Mouse (Mus musculus) forebrain, embryonic 10.5 days (tissue): Measurements from ENCODE around the gene Hnrnpd. TPM values are rescaled to one million over a fixed set of nuclear protein-coding genes. Genes with fewer than 3 reads are reported as not detected.
A peak's percentile ranks its signal among the peaks of the same experiment; 100 is the strongest.

ENCODE experiments used
- DNase-seq: peaks from one replicate; pipeline ENCODE4 v3.0.0-alpha.2; 2017; ENCODE audit warnings: low spot score; ENCODE audit errors: extremely low spot score
- H3K27ac ChIP-seq: fragments of 300-500 bp; sonication (generic); 2 replicates; pipeline ENCODE4 v1.5.1; 2016; ENCODE audit warnings: mild to moderate bottlenecking
- H3K27me3 ChIP-seq: fragments of 300-500 bp; sonication (generic); 2 replicates; pipeline ENCODE4 v1.6.1; 2016; ENCODE audit warnings: mild to moderate bottlenecking; ENCODE audit not compliant: poor library complexity, severe bottlenecking
- H3K36me3 ChIP-seq: fragments of 300-500 bp; sonication (generic); replicated peaks from 2 replicates; pipeline ENCODE4 v1.6.1; 2016; ENCODE audit warnings: mild to moderate bottlenecking, moderate library complexity
- H3K4me1 ChIP-seq: fragments of 300-500 bp; sonication (generic); 2 replicates; pipeline ENCODE4 v1.6.1; 2016
- H3K4me3 ChIP-seq: fragments of 300-500 bp; sonication (generic); 2 replicates; pipeline ENCODE4 v1.5.1; 2016; ENCODE audit warnings: mild to moderate bottlenecking, moderate library complexity
- H3K9me3 ChIP-seq: fragments of 300-500 bp; sonication (generic); 2 replicates; pipeline ENCODE4 v1.6.1; 2016; ENCODE audit warnings: mild to moderate bottlenecking, moderate library complexity
- WGBS: fragments of 180-500 bp; shearing (Covaris S2); methylation state at CpG from one replicate; pipeline ENCODE4 v1.1.7; 2016; 5-methylcytosine and 5-hydroxymethylcytosine counted together
- polyA plus RNA-seq: library from polyadenylated mRNA; unstranded; fragments of >200 nt; fragmentation: Nextera tagmentation; extraction: Ambion mirVana; gene quantifications from 2 replicates; pipeline ENCODE4 v1.2.1, GENCODE M21; 2016

The Hnrnpd gene
- 200 and 207 TPM in 2 replicates for polyA plus RNA-seq

DNA sequence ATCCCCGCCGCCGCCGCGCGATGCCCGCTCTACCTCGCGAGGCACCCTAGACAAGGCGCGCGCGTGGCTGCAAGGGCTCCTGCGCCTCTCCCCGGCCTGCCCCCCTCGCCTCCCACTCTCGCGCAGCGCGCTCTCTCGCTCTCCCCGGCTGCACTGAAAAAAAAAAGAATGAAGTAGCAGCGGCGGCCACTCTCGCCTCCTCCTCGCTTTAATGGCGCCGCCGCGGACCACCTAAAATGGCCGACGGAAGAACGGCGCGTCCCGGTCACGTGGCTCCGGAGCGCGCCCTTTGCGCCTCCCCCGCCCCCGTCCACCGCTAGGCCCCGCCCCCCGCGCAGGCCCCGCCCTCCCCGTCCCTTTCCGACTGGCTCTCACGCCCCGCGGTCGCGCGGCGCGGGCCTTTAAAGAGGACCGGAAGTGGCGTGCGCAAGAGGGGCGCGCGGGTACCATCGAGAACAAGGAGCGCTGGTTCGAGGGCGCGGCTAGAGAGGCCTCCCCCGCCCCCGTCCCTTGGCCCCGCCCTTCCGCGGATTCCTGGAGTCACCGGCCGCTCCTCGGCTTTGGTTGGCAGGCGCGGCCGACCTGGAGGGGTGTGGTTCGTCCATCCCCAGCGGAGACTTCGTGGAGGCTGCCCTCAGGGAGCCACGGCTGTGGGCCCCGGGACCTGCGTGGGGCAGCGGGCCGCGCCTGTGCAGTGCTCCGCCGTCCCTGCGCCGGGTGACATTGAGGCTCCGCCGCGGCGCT lies at the start of gene Hnrnpd, which contains the start of gene 4930524J08Rik:
Gene Hnrnpd, minus strand, starts transcription at position 240 of the 744 bp plus-strand sequence.
Gene 4930524J08Rik, plus strand, starts transcription at position 363 of the 744 bp plus-strand sequence.
- Histone ChIP-seq H3K27me3 (no peaks in the 10 kb centered on the region), H3K27ac (peak within 1 kb of the TSS; percentile 100), H3K4me3 (peak within 1 kb of the TSS; percentile 97), H3K36me3 (peaks cover 40% of the 10 kb centered on the region), H3K9me3 (no peaks in the 10 kb centered on the region), H3K4me1 (peaks cover 32% of the 10 kb centered on the region)
- under 1% methylated on average over 71 of the region's 97 CpGs for WGBS
- peak; percentile 98 for DNase-seq

DNA sequence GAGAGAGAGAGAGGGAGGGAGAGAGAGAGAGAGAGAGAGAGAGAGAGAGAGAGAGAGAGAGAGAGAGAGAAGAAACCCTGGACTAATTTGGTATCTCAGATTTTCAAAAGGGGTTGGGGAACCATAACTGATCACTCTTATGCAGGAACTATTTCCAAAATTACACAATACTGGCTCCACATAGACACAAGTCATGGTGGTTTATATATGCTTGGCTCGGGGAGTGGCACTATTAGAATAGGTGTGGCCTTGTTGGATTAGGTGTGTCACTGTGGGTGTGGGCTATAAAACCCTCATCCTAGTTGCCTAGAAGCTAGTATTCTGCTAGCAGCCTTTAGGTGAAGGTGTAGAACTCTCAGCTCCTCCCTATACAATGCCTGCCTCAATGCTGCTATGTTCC lies 46.1 kb upstream of the Hnrnpd start:
- no peak for DNase-seq
- WGBS, result 76% methylated on average over 1 of the region's 1 CpGs
- H3K27me3 ChIP-seq, result no peaks in the 10 kb centered on the region
- no peak overlapping the region for H3K4me3 ChIP-seq
- H3K4me1 ChIP-seq, result no peaks in the 10 kb centered on the region
- H3K9me3 ChIP-seq, result no peaks in the 10 kb centered on the region
- H3K36me3 ChIP-seq, result no peaks in the 10 kb centered on the region
- no peak overlapping the region for H3K27ac ChIP-seq

GRCm38 (mm10) chr5:100024403-100024802 lies 45.7 kb upstream of the Hnrnpd start:
- Histone ChIP-seq H3K36me3 (no peaks in the 10 kb centered on the region), H3K27ac (no peak overlapping the region), H3K4me1 (no peaks in the 10 kb centered on the region), H3K9me3 (no peaks in the 10 kb centered on the region), H3K27me3 (no peaks in the 10 kb centered on the region), H3K4me3 (no peak overlapping the region)
- WGBS, result 81% methylated on average over 5 of the region's 5 CpGs
- no peak for DNase-seq

- no peaks in the 10 kb centered on the region for H3K36me3 ChIP-seq
- no peaks in the 10 kb centered on the region for H3K4me1 ChIP-seq
- no peak for DNase-seq
- H3K27me3 ChIP-seq, result no peaks in the 10 kb centered on the region
- H3K9me3 ChIP-seq, result no peaks in the 10 kb centered on the region
- no peak overlapping the region for H3K27ac ChIP-seq
- H3K4me3 ChIP-seq, result no peak overlapping the region
Observed at GRCm38 (mm10) chr5:100020089-100020488, 41.4 kb upstream of the Hnrnpd start.

DNA sequence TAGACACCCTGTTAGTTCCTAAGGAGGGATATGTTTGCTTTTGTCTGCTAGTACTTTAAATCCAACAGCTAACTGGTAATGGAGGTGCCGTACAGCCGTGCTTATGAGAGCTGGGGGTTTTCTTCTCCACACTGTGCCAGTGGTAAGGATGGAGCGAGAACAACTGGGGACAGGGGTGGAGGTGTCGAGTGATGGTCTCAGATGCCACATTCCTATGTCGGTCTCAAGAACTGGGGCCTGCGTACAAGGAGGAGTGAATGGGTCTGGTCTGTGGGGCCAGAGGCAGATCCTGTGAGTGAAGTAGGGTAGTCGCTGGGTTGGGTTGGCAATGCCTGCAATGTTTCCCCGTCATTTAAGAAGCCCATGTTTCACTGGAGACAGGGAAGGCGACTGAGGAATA lies 33.9 kb upstream of the Hnrnpd start:
- no peak for DNase-seq
- H3K27me3 ChIP-seq, result no peaks in the 10 kb centered on the region
- H3K9me3 ChIP-seq, result no peaks in the 10 kb centered on the region
- no peak overlapping the region for H3K4me3 ChIP-seq
- WGBS, result 88% methylated on average over 9 of the region's 9 CpGs
- no peaks in the 10 kb centered on the region for H3K36me3 ChIP-seq
- no peaks in the 10 kb centered on the region for H3K4me1 ChIP-seq
- H3K27ac ChIP-seq, result no peak overlapping the region

DNA sequence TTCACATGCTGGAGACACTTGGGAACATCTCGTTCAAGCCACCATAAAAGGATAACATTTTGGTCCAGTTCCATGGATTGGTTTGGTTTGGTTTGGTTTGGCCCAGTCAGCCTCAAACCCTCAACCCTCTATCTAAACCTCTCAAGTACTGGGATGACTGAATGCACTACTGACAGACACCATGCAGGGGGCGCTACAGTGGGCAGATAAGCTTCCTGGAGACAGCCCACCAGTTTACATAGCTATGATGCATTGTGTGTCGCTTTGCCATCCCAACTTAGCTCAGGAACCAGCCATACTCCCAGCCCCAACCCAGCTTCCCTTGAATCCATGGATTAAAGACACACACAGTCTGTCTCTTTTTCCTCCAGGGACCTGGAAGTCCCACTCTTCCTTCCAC lies 29.7 kb upstream of the Hnrnpd start:
- WGBS, result 65% methylated on average over 3 of the region's 3 CpGs
- H3K27ac ChIP-seq, result no peak overlapping the region
- no peak overlapping the region for H3K4me3 ChIP-seq
- no peaks in the 10 kb centered on the region for H3K36me3 ChIP-seq
- H3K9me3 ChIP-seq, result no peaks in the 10 kb centered on the region
- H3K27me3 ChIP-seq, result no peaks in the 10 kb centered on the region
- DNase-seq, result no peak
- H3K4me1 ChIP-seq, result no peaks in the 10 kb centered on the region

GRCm38 (mm10) chr5:100007040-100007375 lies 28.3 kb upstream of the Hnrnpd start:
- H3K4me1 ChIP-seq, result no peaks in the 10 kb centered on the region
- H3K27ac ChIP-seq, result no peak overlapping the region
- 74% methylated on average over 4 of the region's 4 CpGs for WGBS
- H3K27me3 ChIP-seq, result no peaks in the 10 kb centered on the region
- H3K4me3 ChIP-seq, result no peak overlapping the region
- H3K9me3 ChIP-seq, result no peaks in the 10 kb centered on the region
- no peak for DNase-seq
- H3K36me3 ChIP-seq, result no peaks in the 10 kb centered on the region

DNA sequence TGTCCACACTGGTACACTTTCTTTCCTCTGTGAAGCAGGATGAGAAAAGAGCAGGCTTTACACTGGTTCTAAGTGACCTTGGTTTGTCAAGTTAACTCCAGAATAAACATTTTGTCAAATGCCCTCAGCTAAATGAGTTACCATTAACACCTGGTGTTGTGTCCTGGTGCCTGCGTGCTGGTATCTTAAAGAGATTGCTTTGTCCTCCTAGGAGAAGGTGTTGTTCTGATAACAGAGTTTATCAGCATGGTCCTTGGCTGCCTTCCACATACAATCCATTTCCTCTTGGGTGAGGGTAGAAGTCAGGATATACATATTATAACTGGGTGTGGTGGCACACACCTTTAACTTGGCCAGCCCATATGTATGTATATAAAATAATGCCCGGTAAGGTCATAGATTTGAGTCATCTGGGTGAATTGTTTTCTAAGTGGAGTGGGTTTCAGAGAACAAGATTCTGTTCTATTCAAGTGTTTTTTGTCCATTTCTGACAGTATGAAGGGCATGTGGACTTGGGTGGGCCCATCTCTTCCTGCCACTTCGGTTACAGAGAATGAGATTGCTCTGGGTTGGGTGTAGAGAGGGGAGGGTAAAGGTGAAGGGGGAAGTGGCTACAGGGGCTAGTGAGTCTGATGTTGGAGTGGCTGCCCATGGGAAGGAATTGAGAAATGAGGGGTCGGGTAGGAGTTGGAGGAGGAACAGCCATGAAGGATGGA lies 27.7 kb upstream of the Hnrnpd start:
- H3K36me3 ChIP-seq, result no peaks in the 10 kb centered on the region
- WGBS, result 86% methylated on average over 4 of the region's 4 CpGs
- H3K27me3 ChIP-seq, result no peaks in the 10 kb centered on the region

GRCm38 (mm10) chr5:100005896-100006295 lies 27.2 kb upstream of the Hnrnpd start:
- 88% methylated on average over 6 of the region's 6 CpGs for WGBS
- Histone ChIP-seq H3K27ac (no peak overlapping the region), H3K9me3 (no peaks in the 10 kb centered on the region), H3K4me3 (no peak overlapping the region), H3K36me3 (no peaks in the 10 kb centered on the region), H3K27me3 (no peaks in the 10 kb centered on the region), H3K4me1 (peaks cover 3% of the 10 kb centered on the region)
- no peak for DNase-seq

More for the DNA sequence above, 27.7 kb upstream of the Hnrnpd start:
- Histone ChIP-seq H3K27ac (no peak overlapping the region), H3K4me1 (no peaks in the 10 kb centered on the region), H3K4me3 (no peak overlapping the region), H3K9me3 (no peaks in the 10 kb centered on the region)
- DNase-seq, result no peak

- no peak for DNase-seq
- H3K4me1 ChIP-seq, result peaks cover 8% of the 10 kb centered on the region
- H3K4me3 ChIP-seq, result no peak overlapping the region
- H3K27me3 ChIP-seq, result no peaks in the 10 kb centered on the region
- no peak overlapping the region for H3K27ac ChIP-seq
- H3K9me3 ChIP-seq, result no peaks in the 10 kb centered on the region
- WGBS, result 69% methylated on average over 3 of the region's 3 CpGs
- H3K36me3 ChIP-seq, result no peaks in the 10 kb centered on the region
Observed at GRCm38 (mm10) chr5:100005431-100005830, 26.7 kb upstream of the Hnrnpd start.

- Histone ChIP-seq H3K27me3 (no peaks in the 10 kb centered on the region), H3K36me3 (no peaks in the 10 kb centered on the region), H3K27ac (no peak overlapping the region), H3K4me1 (peaks cover 12% of the 10 kb centered on the region), H3K4me3 (no peak overlapping the region), H3K9me3 (no peaks in the 10 kb centered on the region)
- no peak for DNase-seq
- WGBS, result 81% methylated on average over 4 of the region's 4 CpGs
Observed at GRCm38 (mm10) chr5:100003895-100004294, 25.2 kb upstream of the Hnrnpd start.

GRCm38 (mm10) chr5:100000500-100000899 lies 21.8 kb upstream of the Hnrnpd start:
- Histone ChIP-seq H3K4me1 (peaks cover 12% of the 10 kb centered on the region), H3K4me3 (no peak overlapping the region), H3K27ac (no peak overlapping the region), H3K27me3 (no peaks in the 10 kb centered on the region), H3K36me3 (no peaks in the 10 kb centered on the region), H3K9me3 (0 out of 2 replicates have a peak, but pooled peaks cover 3% of the 10 kb centered on the region)
- no peak for DNase-seq
- WGBS, result 56% methylated on average over 7 of the region's 8 CpGs

DNA sequence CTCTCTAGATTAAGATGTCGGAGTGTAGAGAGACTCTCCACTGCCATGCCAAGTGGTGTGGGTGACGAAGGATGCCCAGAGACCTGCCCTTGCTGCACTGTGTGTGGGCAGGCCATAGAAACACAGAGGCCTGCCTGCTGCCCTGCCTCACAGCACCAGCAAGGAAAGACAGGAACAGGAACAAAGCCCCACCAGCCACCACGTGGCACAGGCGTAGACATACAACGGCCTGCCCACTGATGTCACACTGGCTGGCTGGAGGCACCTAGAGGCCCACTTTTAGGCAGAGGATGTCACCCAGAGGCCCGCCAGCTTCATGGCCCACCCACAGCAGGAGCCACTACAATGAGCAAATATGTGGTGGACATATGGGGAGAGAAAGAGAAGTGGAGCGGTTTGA lies 21.3 kb upstream of the Hnrnpd start:
- Histone ChIP-seq H3K27me3 (no peaks in the 10 kb centered on the region), H3K4me1 (peaks cover 12% of the 10 kb centered on the region), H3K27ac (no peak overlapping the region), H3K36me3 (no peaks in the 10 kb centered on the region), H3K4me3 (no peak overlapping the region), H3K9me3 (0 out of 2 replicates have a peak, but pooled peaks cover 3% of the 10 kb centered on the region)
- 82% methylated on average over 7 of the region's 7 CpGs for WGBS
- no peak for DNase-seq
